Mouse (Mus musculus): ENCODE measurements around the gene Btbd17.

- TF ChIP-seq CTCF (IDR thresholded peaks at IDR 0.05; ENCODE audit: low read depth), result no peak
- TF ChIP-seq EP300 (IDR thresholded peaks at IDR 0.05; ENCODE audit: low read depth), result no peak
These were observed 48.2 kb upstream of the Btbd17 start for GRCm38 (mm10) chr11:114843818-114844463.
